Mouse (Mus musculus) adrenal gland, postnatal 4 days (tissue): Measurements from ENCODE around the gene Gm28230. TPM values are rescaled to one million over a fixed set of nuclear protein-coding genes. Genes with fewer than 3 reads are reported as not detected.

ENCODE experiments used
- DNase-seq, 2 experiments: peaks; one replicate each; pipeline ENCODE4 v3.0.0; 2021 to 2022; ENCODE audit warnings: low spot score in 2 of 2, mixed read lengths in 2 of 2
- total RNA-seq, 2 experiments: library from RNA; stranded (reverse); gene quantifications; 2 replicates each; pipeline ENCODE4 v1.2.3; 2021

The Gm28230 gene
- total RNA-seq, 2 experiments from 2014 or later, result 1.4 to 3.7 TPM

DNA sequence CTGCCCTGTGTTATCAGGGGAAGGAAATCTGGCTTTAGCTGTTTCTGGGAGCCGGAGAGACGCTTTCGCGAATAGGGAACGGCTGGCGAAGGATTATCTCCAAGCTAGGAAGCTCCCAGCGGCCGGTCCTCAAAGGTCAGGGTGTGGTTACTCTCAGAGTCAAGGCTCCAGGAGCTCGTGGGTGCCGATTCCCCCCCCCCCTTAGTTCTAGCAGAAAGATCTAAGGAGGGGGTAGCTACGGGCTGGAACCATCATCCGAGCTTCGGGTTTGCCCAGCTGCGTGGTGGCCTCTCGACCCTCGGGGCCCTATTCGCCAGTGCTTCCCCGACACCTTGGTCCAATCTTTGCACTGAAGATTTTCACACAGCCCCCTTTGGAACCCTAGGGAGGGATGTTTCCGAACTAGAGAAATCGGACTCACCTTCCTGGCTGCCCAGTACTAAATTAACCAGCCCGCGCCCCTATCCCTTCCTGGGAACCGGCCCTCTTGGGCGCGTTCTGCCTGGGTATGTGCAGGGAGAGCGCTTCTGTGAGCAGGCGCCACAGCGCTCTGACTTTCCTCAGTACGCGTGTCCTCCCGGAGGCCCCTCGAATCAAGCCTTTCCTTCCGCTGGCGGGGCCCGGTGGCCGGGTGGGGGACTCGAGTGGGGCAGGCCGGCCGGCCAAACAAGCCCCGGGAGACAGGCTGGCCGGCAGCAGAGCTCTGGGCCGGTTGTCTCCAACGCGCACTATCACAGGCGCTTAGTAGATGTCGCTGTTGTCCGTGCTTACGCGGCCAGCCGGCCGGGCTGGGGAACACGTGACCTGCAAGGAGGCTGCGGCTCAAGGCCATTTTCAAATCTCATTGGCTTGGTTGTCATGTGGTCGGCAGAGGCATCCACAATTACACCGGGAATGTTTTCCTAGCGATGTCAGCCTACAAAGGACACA lies 35.2 kb upstream of the Gm28230 start, which contains the start of gene Hoxd10:
TSS of gene Hoxd10 (plus strand) at position 903 of the 930 bp plus-strand sequence.
- DNase-seq, result no peak

DNA sequence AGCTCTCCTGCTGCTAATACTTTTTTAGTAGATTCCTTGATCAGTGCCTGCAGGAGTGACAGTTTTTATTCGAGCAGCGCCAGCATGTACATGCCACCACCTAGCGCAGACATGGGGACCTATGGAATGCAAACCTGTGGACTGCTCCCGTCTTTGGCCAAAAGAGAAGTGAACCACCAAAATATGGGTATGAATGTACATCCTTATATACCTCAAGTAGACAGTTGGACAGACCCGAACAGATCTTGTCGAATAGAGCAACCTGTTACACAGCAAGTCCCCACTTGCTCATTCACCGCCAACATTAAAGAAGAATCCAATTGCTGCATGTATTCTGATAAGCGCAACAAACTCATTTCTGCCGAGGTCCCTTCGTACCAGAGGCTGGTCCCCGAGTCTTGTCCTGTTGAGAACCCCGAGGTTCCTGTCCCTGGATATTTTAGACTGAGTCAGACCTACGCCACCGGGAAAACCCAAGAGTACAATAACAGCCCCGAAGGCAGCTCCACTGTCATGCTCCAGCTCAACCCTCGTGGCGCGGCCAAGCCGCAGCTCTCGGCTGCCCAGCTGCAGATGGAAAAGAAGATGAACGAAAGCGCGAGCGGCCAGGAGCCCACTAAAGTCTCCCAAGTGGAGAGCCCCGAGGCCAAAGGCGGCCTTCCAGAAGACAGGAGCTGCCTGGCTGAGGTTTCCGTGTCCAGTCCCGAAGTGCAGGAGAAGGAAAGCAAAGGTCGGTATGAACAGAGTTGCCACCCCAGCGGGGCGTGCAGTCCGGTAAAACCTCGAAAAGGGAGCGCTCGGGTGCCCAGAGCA lies 34.3 kb upstream of the Gm28230 start:
- no peak for DNase-seq

DNA sequence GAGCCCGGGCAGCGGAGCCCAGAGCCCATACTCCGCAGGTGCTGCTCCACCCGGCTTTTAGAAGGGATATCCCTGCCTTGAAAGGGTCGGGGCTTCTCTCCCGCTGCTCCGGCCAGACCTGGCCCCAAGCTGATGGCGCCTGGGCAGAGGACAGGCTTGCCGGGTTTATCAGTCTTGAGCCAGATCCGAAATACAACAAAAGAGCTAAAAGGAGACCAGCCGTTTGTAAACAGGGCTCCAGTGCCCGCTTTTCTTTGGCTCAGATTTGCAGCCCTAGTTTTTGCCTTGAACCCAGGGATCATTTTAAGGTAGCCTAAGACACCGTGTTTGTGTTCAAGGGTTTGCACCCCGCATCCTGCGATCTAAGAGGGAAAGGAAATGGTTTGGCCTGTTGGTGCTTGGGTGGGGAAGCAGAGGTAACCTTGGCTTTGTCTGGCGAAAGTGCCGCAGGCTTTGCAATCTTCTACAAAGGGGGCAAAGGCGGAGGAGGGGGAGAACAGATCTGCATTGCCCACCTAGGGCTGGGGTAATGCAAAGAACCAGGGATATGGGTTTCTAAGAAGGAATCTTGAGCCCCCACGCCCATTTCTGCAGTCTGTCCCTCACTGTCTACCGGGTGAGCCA lies 33.6 kb upstream of the Gm28230 start:
- no peak for DNase-seq

DNA sequence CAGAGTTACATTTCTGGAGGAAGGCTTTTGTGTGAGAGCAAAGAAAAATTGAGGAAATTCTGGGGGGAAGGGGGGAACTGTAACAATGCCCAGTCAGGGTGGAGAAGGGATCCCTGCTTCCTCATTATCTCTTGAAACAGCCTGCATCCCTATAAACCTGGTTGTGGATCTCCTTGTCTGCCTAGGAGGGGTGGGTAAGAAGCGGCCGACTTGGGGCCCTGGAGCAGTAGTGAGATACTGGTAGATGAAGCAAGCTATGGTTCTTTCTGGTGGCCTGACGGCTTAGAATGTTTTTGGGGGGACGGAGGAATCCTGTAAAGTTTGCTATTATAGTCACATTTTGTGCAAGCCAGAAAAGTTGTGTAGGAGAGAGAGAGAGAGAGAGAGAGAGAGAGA lies 33.1 kb upstream of the Gm28230 start:
- no peak for DNase-seq

DNA sequence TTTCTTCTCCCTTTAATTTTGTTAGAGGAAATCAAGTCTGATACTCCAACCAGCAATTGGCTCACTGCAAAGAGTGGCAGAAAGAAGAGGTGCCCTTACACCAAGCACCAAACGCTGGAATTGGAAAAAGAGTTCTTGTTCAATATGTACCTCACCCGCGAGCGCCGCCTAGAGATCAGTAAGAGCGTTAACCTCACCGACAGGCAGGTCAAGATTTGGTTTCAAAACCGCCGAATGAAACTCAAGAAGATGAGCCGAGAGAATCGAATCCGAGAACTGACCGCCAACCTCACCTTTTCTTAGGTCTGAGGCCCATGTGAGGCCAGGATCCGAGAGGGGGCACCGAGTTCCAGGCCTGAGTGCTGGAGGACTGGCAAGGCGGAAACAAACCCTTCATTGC lies 32.5 kb upstream of the Gm28230 start:
- DNase-seq, result no peak

DNA sequence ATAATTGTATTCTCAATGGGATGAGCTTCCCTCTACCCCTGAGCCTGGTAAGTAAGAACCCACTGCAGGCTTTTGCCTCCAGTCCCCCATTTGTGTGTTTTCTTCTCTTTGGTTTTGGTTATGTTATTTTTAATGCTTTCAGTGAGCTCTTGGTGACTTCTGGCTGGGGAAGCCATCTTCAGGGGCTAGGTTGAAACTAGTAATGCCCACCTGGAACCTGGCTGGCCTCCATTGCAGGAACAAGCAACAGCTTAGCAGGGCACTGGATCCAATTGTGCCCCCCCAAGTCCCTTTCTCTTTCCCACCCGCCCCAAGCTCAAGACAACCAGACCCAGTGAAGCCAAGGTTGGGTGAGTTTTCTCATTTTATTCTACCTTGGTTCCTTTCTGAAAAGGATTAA lies 31.1 kb upstream of the Gm28230 start:
- no peak for DNase-seq

DNA sequence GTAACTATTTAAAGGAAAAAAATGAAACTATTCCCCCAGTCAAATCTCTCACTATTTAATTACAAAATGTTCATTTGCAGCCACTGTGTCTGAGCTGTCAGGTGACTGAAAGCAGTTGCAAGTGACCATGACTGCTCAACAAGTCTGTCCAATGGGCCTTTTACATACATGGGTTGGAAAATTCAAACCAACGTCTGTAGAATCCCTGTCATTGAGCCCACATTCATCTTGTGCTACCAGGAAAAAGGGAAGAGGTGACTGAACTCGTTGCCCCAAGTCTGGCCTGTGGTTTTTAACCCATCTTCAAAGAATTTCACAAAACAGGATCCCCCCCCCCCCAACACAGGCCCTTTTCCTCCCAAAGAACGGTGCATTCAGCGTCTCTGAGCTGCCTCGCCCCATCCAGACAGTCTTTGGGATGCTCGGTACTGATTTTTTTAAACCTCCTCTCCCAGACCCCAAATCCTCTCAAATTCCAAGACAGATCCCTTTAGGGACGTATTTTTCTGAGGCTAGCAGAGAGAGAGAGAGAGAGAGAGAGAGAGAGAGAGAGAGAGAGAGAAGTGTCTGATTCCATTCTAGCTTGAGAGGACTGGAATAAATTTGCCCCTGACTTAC lies 30.6 kb upstream of the Gm28230 start:
- no peak for DNase-seq

DNA sequence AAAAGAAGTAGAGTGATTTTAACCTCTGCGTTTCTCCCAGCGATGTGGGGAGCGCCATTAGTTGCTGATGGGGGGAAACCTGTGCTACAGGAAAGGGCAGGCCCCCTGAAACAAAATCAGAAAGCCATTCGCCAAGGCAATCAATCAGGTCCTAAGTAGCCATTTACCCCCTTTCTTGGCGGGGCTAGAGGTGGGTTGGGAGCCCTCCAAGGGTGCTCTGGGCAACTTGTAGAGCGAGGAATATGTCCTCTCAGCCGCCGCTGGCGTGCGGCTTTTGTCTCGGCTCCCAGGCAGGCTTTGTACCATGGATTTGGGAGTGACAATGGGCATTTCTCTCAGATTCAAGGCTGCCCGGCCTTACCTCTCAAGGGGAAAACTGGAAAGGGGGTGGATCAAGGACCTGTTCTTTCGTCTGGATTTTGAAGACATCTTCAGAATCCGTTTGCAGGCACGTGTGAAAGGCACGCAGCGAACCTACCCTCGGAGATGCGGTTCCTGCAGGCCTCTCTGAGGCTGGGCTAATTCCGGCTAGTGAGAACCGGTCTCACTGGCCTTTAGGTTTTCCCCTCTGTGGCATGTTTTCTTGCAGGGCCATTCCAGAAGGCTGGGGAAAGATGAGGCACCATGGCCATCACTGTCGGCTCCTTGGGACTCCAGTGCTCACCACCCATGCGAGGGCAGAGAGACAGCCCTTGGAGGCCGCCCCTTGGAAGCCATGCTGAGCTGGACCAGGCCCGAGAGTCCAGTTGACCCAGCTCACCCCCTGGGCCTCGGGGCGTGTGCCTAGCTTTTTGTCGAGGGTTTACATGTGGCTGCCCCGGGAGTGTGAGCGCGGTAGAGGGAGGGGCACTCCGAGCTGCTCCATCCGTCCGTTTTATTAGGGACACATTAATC lies 29.8 kb upstream of the Gm28230 start:
- no peak for DNase-seq

DNA sequence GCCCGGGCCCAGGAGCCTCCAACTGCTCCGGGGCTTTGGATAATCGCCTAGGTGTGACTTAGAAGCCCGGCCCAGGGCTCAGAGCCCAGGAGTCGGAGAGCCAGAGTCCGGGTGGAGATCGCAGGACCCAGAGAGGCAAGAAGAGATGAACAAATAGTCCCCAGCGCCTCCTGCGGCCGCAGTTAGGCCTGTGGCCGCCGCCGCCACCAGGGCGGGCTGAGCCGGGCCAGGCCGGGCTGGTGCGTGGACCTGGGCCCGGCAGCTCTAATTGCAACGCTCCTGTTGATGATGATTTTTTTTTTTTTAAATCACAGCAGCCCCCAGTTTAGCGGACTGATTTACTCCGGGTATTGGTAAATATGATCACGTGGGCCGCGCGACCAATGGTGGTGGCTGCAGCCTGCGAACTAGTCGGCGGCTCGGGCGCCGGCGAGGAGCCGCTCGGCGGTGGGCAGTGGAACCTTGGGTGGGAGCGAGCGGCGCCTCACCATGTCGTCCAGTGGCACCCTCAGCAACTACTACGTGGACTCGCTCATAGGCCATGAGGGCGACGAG lies 28.9 kb upstream of the Gm28230 start, which contains the start of gene Hoxd9:
TSS of gene Hoxd9 (plus strand) at position 161 of the 555 bp plus-strand sequence.
- no peak for DNase-seq

DNA sequence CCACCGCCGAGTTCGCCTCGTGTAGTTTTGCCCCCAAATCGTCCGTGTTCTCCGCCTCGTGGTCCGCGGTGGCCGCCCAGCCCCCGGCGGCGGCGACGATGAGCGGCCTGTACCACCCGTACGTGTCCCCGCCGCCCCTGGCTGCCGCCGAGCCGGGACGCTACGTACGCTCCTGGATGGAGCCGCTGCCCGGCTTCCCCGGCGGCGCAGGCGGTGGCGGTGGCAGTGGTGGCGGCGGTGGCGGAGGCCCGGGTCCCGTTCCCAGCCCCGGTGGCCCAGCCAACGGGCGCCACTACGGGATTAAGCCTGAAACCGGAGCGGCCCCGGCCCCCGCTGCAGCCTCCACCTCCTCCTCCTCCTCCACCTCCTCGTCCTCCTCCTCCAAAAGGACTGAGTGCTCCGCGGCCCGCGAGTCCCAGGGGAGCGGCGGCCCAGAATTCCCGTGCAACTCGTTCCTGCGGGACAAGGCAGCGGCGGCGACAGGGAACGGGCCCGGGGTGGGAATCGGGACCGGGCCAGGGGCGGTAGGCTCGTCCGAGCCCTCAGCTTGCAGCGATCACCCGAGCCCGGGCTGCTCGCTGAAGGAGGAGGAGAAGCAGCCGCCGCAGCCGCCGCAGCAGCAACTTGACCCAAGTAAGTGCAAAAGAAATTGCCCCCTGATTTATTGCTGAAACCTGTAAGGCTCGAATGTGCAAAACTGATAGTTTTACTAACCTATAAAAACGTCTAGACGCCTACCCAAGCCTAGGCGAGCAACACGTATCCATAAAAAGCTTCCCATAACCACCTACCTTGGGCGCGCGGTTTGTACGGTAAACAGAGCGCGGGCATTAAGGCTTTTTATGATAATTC lies 28.1 kb upstream of the Gm28230 start:
- DNase-seq, result no peak

DNA sequence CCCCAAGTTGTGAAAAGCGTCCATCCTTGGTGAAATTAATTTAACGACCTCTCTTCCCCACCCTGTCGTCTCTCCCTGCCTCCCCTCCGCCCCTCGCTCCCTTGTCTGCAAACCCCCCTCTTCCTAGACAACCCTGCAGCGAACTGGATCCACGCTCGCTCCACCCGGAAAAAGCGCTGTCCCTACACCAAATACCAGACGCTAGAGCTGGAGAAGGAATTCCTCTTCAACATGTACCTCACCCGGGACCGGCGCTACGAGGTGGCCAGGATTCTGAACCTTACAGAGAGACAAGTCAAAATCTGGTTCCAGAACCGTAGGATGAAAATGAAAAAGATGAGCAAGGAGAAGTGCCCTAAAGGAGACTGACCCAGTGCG lies 27.5 kb upstream of the Gm28230 start:
- no peak for DNase-seq

DNA sequence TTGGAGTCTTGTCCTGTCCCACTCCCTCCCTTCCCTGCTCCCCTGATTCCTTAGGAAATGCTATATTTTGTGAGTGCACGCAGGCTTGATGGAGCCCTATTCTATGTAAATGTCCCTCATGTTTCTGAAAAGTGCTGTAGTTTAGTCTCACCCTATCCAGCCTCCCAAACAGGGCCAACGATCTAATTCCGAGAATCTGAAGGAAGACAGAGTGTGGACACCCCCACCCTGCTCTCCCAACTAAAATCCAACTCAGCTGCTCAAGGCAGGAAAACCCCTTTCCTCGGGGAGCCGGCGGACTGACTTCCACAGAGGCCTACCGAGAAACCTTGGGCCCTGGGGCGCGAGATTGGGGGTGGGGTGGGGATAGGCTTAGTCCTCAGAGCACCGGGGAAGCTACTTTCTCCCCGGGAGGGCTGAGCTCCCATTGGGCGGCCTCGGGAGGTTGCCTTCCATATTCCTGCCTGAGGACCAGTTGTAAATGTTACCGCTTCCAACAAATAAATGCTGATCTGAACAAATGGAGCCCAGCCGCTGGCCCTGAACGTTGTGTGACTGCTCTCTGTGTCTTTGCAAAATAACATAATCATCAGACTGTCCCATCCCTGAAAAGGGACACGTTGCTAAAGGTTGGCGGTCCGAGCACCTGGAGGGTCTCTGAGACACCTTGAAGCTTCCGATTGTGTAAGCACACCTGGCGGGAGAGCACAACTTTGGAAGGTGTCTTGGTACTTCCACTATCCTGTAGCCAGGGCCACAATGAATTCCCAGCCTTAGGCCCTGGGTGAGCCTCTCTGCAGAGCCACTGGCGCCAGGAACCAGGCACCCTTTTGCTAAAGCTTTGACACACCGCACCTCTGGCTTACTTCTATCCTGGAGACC lies 26.6 kb upstream of the Gm28230 start:
- no peak for DNase-seq

DNA sequence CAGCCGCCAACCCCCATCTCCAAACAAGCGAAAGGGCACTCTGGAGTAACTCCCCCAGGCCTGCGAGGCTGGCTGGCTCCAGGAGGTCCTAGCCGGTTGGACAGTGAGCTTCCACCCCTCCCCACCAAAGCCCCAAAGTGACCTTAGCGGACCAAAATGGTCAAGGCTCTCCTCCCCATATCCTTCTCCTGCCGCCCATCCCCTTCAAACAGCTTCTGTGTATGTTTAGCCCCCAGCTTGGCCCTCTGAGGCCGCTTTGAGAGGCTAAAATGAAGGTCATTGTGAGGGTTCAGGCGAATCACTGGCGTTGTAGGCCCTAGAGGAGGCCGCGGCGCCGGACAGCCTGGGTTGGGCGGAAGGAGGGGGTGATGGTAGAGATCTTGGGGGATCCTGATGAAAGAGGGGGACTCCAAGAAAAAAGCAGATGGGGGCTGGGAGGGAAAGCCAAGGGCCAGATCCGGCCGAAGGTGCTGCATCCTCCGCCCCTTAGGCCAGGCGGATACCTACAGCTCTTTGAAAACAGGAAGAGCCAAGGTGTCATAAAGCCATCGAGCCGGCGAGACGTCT lies 25.9 kb upstream of the Gm28230 start:
- no peak for DNase-seq

DNA sequence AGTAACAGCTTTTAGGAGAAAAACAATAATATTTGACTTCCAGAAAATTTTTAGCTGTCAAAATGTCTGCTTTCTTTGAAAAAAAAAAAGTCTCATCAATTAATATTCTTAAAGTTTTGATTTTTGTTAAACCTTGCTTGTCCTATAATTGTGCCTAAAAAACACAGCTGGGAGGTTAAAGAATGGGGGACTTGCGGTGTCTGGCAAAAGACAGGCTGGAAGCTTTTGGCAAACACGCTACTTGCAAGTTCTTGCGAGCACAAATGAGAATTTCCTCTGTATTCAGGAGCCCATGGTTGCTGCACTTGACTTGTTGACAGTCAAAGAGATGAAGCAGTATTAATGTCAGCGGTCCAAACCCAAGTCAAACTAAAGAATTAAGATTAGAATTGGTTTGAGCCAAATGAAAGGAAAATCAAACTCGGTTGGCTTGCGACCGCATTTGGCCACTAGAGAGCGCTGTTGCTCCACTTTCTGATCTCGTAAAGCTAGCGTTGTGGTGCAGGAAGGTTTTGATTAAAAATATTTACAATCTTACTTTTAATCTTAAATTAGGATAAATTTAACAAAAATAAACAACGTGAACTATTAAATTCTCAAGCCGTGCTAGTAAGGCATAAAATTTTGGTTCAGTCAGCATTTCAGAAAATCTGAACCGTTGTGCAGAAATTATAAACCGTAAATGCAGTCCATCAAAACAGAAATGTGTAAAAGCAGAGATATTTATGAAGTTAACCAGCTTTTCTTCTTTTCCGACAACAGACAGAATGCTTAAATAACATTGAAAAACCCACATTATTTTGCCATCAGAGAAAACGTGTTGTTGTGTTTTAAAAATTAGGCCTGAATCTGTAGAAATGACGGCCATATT lies 24.3 kb upstream of the Gm28230 start:
- DNase-seq, result no peak

DNA sequence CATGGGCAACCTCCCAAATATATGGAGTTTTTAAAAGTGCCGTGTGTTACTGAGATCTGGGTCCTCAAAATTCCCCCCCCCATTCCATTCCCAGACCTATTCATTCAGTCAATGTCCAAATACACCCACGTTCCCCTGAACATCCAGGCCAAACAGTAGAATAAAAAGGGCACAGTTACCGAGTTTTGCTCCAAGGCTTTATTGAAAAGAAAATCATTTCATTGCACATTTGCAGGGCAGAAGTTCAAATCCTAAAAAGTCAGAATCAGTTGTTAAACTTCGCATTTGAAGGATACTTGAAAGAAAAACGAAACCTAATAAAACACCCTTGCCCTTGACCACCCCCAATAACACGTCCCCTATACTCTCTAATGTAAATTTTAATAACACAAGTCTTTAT lies 23.7 kb upstream of the Gm28230 start:
- no peak for DNase-seq

DNA sequence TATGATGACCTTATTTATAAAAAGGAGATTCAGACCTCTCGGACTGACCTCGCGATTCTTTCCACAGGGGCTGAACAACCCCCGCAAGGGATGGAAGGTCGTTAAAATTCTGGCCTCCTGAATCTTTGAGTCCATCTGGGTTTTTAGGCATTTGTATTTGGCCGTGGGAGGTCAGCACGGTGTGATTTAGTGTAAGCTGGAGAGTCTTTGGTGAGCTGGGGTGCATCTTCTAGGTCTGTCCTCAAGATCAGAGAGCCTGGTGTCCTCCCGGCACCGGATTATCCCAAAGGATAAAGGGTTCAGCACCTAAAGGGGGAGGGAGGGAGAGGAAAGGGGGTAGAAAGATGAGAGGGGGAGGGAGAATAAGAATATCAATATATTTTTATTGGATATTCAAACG lies 23.2 kb upstream of the Gm28230 start:
- no peak for DNase-seq
